Mouse (Mus musculus) heart, postnatal 0 days (tissue): ENCODE data around the gene Gm20219.

Source experiments
- CTCF ChIP-seq: IDR thresholded peaks from 2 replicates; pipeline ENCODE4 v1.5.1; 2016; ENCODE audit warnings: antibody characterized with exemption, control low read depth, low read depth
- EP300 ChIP-seq: IDR thresholded peaks from 2 replicates; pipeline ENCODE4 v1.6.1; 2016; ENCODE audit warnings: antibody characterized with exemption, low read depth

GRCm38 (mm10) chr17:56567370-56567769 lies 13.2 kb upstream of the Gm20219 start:
- TF ChIP-seq CTCF (no peak), EP300 (no peak)
